Mouse (Mus musculus): ENCODE data around the gene Calcoco1.
A peak's percentile ranks its signal among the peaks of the same experiment; 100 is the strongest.
"Not testable (repeated sequence)": the region's sequence is repeated elsewhere in the genome, so short reads cannot be mapped to it uniquely, and the experiment has no call there.

Gene Calcoco1

GRCm38 (mm10) chr15:102692321-102692804 is 29.6 kb downstream of the Calcoco1 start:
- no peak for DNase-seq (ENCODE audit: low spot score)

- no peak for DNase-seq (ENCODE audit: low spot score)
Measured at GRCm38 (mm10) chr15:102685791-102686190, 36.2 kb downstream of the Calcoco1 start.

GRCm38 (mm10) chr15:102683670-102684069 is 38.3 kb downstream of the Calcoco1 start:
- DNase-seq (ENCODE audit: low spot score): no peak

GRCm38 (mm10) chr15:102676345-102676744 is 45.6 kb downstream of the Calcoco1 start:
- no peak for DNase-seq (ENCODE audit: low spot score)

- no peak for DNase-seq (ENCODE audit: low spot score)
Measured at GRCm38 (mm10) chr15:102673548-102673947, 48.4 kb downstream of the Calcoco1 start.

GRCm38 (mm10) chr15:102672215-102673071 is 49.5 kb downstream of the Calcoco1 start, which contains the start of gene Atp5g2:
TSS of gene Atp5g2 (minus strand) at chr15:102672352.
- no peak for DNase-seq (ENCODE audit: low spot score)

- no peak for DNase-seq (ENCODE audit: low spot score)
Measured at GRCm38 (mm10) chr15:102671721-102672214, 50.2 kb downstream of the Calcoco1 start.

- peak; percentile 94 for DNase-seq (ENCODE audit: low spot score)
Measured at GRCm38 (mm10) chr15:102670767-102671575, 51.0 kb downstream of the Calcoco1 start.

GRCm38 (mm10) chr15:102670281-102670680 is 51.7 kb downstream of the Calcoco1 start:
- no peak for DNase-seq (ENCODE audit: low spot score)

GRCm38 (mm10) chr15:102669571-102669970 is 52.4 kb downstream of the Calcoco1 start:
- DNase-seq (ENCODE audit: low spot score): no peak

GRCm38 (mm10) chr15:102665494-102665893 is 56.5 kb downstream of the Calcoco1 start:
- no peak for DNase-seq (ENCODE audit: low spot score)

GRCm38 (mm10) chr15:102663825-102664224 is 58.2 kb downstream of the Calcoco1 start:
- DNase-seq (ENCODE audit: low spot score): no peak

GRCm38 (mm10) chr15:102662601-102663000 is 59.4 kb downstream of the Calcoco1 start:
- DNase-seq (ENCODE audit: low spot score): not testable (repeated sequence)

- no peak for DNase-seq (ENCODE audit: low spot score)
Measured at GRCm38 (mm10) chr15:102657926-102658381, 64.0 kb downstream of the Calcoco1 start.
